Mouse (Mus musculus) megakaryocyte, embryonic 14.5 days (primary cell): Measurements from ENCODE around the gene Gm20388.

Source experiments
- FLI1 ChIP-seq: IDR thresholded peaks from 2 replicates; pipeline ENCODE4 v1.6.1; 2012; ENCODE audit warnings: low read length, inconsistent platforms, mixed read lengths
- GATA1 ChIP-seq: IDR thresholded peaks from 3 replicates; pipeline ENCODE4 v1.6.1; 2012; ENCODE audit warnings: mixed read lengths, low read length, inconsistent platforms, borderline replicate concordance

DNA sequence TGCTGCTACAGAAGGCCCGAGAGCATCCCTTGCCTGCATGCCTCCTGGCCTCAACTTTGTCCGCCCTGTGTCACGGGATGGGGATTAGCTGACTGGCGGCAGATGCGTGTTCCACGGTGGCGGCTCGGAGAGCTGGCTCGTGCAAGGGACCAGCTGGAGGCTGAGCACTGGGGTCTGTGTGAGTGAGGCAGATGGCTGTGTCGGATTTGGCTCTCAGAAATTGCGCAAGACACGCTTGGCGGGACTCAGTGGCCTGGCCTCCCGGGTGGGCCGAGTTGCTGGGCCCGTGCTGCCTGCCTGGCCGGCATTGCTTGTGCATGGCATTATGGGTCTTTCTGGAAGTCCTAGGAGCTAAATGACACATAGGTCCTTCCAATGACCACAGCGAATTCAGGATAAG lies 398.7 kb downstream of the Gm20388 start:
- no peak for TF ChIP-seq GATA1
- TF ChIP-seq FLI1: no peak
